Mouse (Mus musculus) stomach, embryonic 14.5 days (tissue): ENCODE measurements around the gene Btbd35f16. TPM values are rescaled to one million over a fixed set of nuclear protein-coding genes. Genes with fewer than 3 reads are reported as not detected.
"Not testable (repeated sequence)": the region's sequence is repeated elsewhere in the genome, so short reads cannot be mapped to it uniquely, and the experiment has no call there.

Experiments
- ATAC-seq: fragments of 200-750 bp; cut with Nextera tagmentation; 2 replicates; pipeline ENCODE4 v1.8.0; 2017; ENCODE audit warnings: low read depth, moderate TSS enrichment; ENCODE audit not compliant: insufficient number of reproducible peaks, insufficient read depth, low FRiP score
- H3K27ac ChIP-seq: fragments of 300-500 bp; sonication (generic); 2 replicates; pipeline ENCODE4 v1.5.1; 2014; ENCODE audit warnings: mild to moderate bottlenecking, low read length, moderate library complexity, mixed read lengths
- H3K27me3 ChIP-seq: fragments of 300-500 bp; sonication (generic); 2 replicates; pipeline ENCODE4 v1.6.1; 2014; ENCODE audit warnings: low read length, control low read depth, mixed read lengths; ENCODE audit not compliant: control insufficient read depth, insufficient read depth
- H3K36me3 ChIP-seq: fragments of 300-500 bp; sonication (generic); 2 replicates; pipeline ENCODE4 v1.6.1; 2014; ENCODE audit warnings: mild to moderate bottlenecking, control low read depth, low read length, moderate library complexity, mixed read lengths; ENCODE audit not compliant: control insufficient read depth, insufficient read depth
- H3K4me1 ChIP-seq: fragments of 300-500 bp; sonication (generic); 2 replicates; pipeline ENCODE4 v1.6.1; 2014; ENCODE audit warnings: low read length, control low read depth, mixed read lengths; ENCODE audit not compliant: control insufficient read depth, insufficient read depth
- H3K4me2 ChIP-seq: fragments of 300-500 bp; sonication (generic); replicated peaks from 2 replicates; pipeline ENCODE4 v1.6.1; 2014; ENCODE audit warnings: low read depth, low read length, control low read depth
- H3K4me3 ChIP-seq: fragments of 300-500 bp; sonication (generic); 2 replicates; pipeline ENCODE4 v1.5.1; 2014; ENCODE audit warnings: low read depth, low read length, control low read depth
- H3K9ac ChIP-seq: fragments of 300-500 bp; sonication (generic); replicated peaks from 2 replicates; pipeline ENCODE4 v1.6.1; 2014; ENCODE audit warnings: low read depth, mild to moderate bottlenecking, control low read depth, low read length, moderate library complexity, mixed read lengths
- H3K9me3 ChIP-seq: fragments of 300-500 bp; sonication (generic); 2 replicates; pipeline ENCODE4 v1.6.1; 2016; ENCODE audit warnings: low read depth, low read length, control low read depth; ENCODE audit not compliant: control insufficient read depth
- WGBS: fragments of 180-500 bp; shearing (Covaris S2); extraction: QIAGEN DNeasy Blood & Tissue Kit; methylation state at CpG from one replicate; pipeline ENCODE4 v1.1.7; 2014; 5-methylcytosine and 5-hydroxymethylcytosine counted together
- polyA plus RNA-seq: library from polyadenylated mRNA; unstranded; fragments of >200 nt; fragmentation: Nextera tagmentation; extraction: Ambion mirVana; gene quantifications from 2 replicates; pipeline ENCODE4 v1.2.1, GENCODE M21; 2014

Btbd35f16 gene
- polyA plus RNA-seq: not detected in 2 replicates

- WGBS: no CpG with 5 or more reads among the region's 3 CpGs
- H3K4me3 ChIP-seq, H3K4me1 ChIP-seq, H3K36me3 ChIP-seq, H3K27me3 ChIP-seq, H3K4me2 ChIP-seq, ATAC-seq, H3K9ac ChIP-seq, H3K27ac ChIP-seq, H3K9me3 ChIP-seq: not testable (repeated sequence)
These were observed at the start of gene Btbd35f16 for GRCm38 (mm10) chrX:3956902-3957301. TSS of gene Btbd35f16 (minus strand) at chrX:3957002.

Other genes starting within 250 kb of the Btbd35f16 start
- not detected in 2 replicates for gene Btbd35f10, start 204.1 kb downstream of the Btbd35f16 start, polyA plus RNA-seq
- gene Btbd35f3, start 80.7 kb upstream of the Btbd35f16 start, polyA plus RNA-seq: not detected in 2 replicates
- gene Btbd35f28, start 239.6 kb upstream of the Btbd35f16 start, polyA plus RNA-seq: not detected in 2 replicates